Mouse (Mus musculus) myocyte (in vitro differentiated cells): ENCODE results near the gene Txk.

Experiments
- CEBPB ChIP-seq: IDR thresholded peaks from 2 replicates; pipeline ENCODE4 v1.6.1; 2011; ENCODE audit warnings: mild to moderate bottlenecking, moderate library complexity; ENCODE audit not compliant: poor library complexity, insufficient read depth, severe bottlenecking
- E2F4 ChIP-seq: IDR thresholded peaks from one replicate; pipeline ENCODE4 v1.6.1; 2011; ENCODE audit warnings: mild to moderate bottlenecking, control low read depth, moderate library complexity; ENCODE audit not compliant: insufficient read depth
- MAX ChIP-seq: IDR thresholded peaks from one replicate; pipeline ENCODE4 v1.6.1; 2011; ENCODE audit warnings: low read depth, mild to moderate bottlenecking, control low read depth
- POLR2A ChIP-seq: IDR thresholded peaks from one replicate; pipeline ENCODE4 v1.6.1; 2011; ENCODE audit warnings: low read depth, mild to moderate bottlenecking, control low read depth, moderate library complexity; ENCODE audit not compliant: insufficient read length
- REST ChIP-seq: IDR thresholded peaks from one replicate; pipeline ENCODE4 v1.6.1; 2011; ENCODE audit warnings: mild to moderate bottlenecking, control low read depth, moderate library complexity; ENCODE audit not compliant: insufficient read depth, insufficient read length
- TCF12 ChIP-seq: IDR thresholded peaks from one replicate; pipeline ENCODE4 v1.6.1; 2011; ENCODE audit warnings: mild to moderate bottlenecking, control low read depth; ENCODE audit not compliant: poor library complexity, insufficient read depth, severe bottlenecking
- USF1 ChIP-seq: IDR thresholded peaks from one replicate; pipeline ENCODE4 v1.6.1; 2011; ENCODE audit warnings: low read depth, mild to moderate bottlenecking, control low read depth, moderate library complexity

GRCm38 (mm10) chr5:72646996-72647395 is 105.6 kb downstream of the Txk start:
- no peak for TF ChIP-seq POLR2A
- TF ChIP-seq TCF12, result no peak
- TF ChIP-seq E2F4, result no peak
- no peak for TF ChIP-seq USF1
- TF ChIP-seq REST, result no peak
- no peak for TF ChIP-seq MAX
- TF ChIP-seq CEBPB, result no peak
